Mouse (Mus musculus) heart, postnatal 10 days (tissue): ENCODE measurements at regions not wholly inside any gene's neighbourhood (a gene's known extent, or its start where the extent isn't known, plus 50 kb on each side); places are given as distances from the start of the nearest gene placed in this dataset.
"Not testable (repeated sequence)": the region's sequence is repeated elsewhere in the genome, so short reads cannot be mapped to it uniquely, and the experiment has no call there.

ENCODE experiments used
- DNase-seq, 2 experiments: peaks; one replicate each; pipeline ENCODE4 v3.0.0; 2021
- intact Hi-C: fragments of 180-260 bp; cut with DNase I; formaldehyde crosslinking; loops from one replicate; pipeline ENCODE4 v1.15.1; 2025

- intact Hi-C loops, result no loop called here
- DNase-seq, result no peak
Observed at GRCm38 (mm10) chr2:10658317-10658716, 288.0 kb downstream of the Sfmbt2 start.

DNA sequence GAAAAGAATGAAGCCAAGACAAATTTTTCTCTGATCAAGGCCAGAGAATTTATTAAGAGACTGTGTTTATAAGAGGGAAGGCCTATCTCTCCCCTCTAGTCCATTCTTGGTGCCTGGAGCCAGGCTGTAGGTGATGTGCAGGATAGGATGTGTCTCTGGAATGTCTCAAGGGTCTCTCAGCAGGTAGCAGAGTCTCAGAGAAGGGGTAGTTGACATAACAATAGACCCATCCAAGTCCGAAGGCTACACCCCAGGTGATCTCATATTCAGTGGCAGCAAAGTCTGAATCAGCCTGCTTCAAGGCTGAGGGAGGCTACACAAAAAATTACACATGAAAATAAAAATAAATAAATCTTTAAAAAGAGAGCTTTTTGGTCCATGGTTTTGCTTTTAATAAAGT is 297.6 kb downstream of the Sfmbt2 start:
- intact Hi-C loops, DNase-seq: not testable (repeated sequence)

- DNase-seq, result no peak
- intact Hi-C loops, result no loop called here
Observed at GRCm38 (mm10) chr2:10670423-10671298, 300.4 kb downstream of the Sfmbt2 start.

GRCm38 (mm10) chr2:10671299-10671632 is 301.0 kb downstream of the Sfmbt2 start:
- intact Hi-C loops, result no loop called here
- no peak for DNase-seq

GRCm38 (mm10) chr2:10672196-10672595 is 301.9 kb downstream of the Sfmbt2 start:
- no peak for DNase-seq
- intact Hi-C loops, result no loop called here

GRCm38 (mm10) chr2:10674738-10675349 is 304.5 kb downstream of the Sfmbt2 start:
- intact Hi-C loops, result no loop called here
- peak; percentile 3 to 8 for DNase-seq

DNA sequence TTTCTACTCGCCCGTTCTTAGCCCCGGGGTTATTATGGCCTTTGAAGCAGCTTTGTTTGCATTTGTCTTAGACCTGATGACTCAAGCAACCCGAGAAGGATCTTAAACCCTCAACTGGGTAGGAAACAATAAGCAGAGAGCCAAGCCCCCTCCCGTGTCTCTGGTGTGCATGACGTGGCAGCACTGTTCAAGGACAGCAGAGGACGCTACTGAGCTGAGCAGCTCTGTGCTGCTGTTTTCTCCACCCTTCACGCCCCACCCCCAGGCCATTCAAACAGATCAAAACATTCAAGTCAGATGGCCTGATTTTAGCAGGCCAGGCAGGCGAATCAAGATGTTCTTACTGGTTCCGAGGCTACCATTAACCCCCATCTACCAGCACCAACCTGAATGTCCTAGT is 331.1 kb downstream of the Sfmbt2 start:
- no peak for DNase-seq
- intact Hi-C loops, result no loop called here

DNA sequence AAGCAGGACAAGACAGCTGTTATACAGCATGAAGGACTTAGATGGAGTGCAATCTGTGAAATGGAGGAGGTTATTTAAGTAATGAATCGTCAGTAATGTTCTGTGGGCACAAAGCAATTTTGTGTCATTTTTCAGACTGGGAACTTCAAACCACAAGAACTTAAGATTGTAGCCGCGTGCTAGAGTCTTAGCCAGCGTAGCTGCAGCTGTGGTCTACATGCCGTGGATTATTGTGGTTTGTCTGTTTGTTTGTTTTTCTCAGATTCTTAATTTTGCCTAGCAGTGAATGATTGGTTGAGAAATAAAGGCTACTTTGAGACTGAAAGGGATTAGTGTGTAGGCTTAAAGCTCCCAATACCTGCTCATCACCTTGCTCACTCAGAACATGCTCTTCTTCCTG is 348.1 kb downstream of the Sfmbt2 start:
- intact Hi-C loops, result no loop called here
- DNase-seq, result no peak

- intact Hi-C loops, DNase-seq: not testable (repeated sequence)
Observed at GRCm38 (mm10) chr2:10734337-10734736, 364.0 kb downstream of the Sfmbt2 start.

GRCm38 (mm10) chr2:10736696-10737457 is 366.6 kb downstream of the Sfmbt2 start:
- DNase-seq, result no peak
- intact Hi-C loops, result no loop called here

DNA sequence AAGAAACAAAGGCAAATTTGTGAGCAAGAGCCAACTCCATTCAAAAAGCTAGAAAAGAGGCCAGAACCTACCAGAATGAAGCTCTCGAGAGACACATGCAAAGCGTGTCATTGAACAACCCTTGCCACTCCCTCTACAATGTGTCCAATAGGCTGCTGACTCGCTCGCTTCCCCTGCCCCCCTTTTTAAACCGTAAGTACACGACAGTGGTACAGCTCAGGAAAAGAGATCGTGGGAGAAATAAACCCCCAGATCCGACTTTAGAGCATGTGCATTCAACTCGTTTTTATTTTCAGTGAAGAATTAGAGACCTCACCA is 367.1 kb downstream of the Sfmbt2 start:
- intact Hi-C loops, result no loop called here

DNA sequence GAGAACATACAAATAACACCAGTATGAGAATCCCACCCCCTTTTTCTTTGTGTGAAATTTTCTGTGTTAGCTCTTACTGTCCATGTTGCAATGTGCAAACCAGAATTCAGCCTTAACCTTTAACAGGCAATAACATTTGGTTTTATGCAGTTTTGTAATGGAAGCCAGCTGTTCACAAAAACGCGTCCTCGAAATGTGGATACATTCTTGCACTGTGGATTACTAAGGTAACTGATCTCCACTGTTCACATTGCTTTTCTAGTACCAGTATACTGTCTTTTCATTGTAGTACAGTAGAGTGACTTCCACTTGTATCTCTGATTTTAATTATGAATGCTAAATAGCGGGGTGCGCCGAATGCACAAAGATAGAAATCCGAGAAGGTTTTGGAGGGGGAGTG is 374.8 kb downstream of the Sfmbt2 start:
- intact Hi-C loops, result no loop called here

More for the DNA sequence above, 367.1 kb downstream of the Sfmbt2 start:
- no peak for DNase-seq

DNA sequence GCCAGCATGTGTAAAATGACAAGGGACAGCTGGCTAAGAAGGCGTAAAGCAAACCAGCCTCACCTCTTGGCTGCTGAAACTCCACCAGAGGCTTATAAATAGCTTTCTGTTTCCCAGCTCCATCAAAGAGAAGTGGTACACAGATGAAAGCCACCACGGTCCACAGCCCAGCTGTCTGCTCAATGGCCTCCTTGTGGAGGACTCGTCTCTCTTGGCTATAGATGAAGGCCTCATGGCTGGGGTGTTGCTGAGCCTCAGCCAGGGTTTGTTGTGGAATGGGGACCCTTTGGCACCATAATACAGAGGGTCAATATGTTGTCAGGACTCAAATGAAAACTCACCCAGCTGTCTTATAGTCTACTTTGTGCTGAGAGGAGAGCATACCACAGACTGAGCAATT is 385.1 kb downstream of the Sfmbt2 start:
- DNase-seq, result no peak

More for the DNA sequence above, 374.8 kb downstream of the Sfmbt2 start:
- DNase-seq, result no peak

DNA sequence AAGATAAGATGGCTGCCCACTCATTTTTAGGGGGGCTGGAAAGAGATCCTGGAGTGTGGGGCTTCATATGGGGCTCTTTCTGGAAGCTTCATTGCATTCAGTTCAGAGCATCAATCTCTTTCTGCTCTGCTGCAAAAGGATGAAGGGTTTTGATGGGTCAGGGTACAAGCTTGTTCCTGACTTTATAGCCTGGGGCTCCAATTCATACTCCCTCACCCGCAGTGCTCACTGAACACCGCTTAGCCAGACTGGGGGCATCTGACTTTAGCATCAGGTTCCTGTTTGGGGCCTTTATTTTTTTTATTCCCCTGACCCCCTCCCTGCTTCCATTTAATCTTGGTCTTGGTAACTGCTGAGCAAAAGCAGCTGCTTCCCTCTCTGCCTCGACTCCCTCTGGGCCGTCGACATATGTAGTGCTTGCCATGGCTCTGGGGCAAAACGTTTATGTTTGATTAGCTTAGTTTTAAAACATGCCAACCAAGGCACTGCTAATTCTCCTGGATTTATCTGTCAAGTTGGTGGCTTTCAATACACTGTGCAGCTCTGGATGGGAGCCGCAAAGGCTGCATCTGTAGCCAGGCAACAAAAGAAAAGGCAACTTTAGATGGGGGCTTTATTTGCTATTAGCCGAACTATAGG is 387.0 kb downstream of the Sfmbt2 start:
- no peak for DNase-seq

More for the DNA sequence above, 385.1 kb downstream of the Sfmbt2 start:
- intact Hi-C loops, result no loop called here

DNA sequence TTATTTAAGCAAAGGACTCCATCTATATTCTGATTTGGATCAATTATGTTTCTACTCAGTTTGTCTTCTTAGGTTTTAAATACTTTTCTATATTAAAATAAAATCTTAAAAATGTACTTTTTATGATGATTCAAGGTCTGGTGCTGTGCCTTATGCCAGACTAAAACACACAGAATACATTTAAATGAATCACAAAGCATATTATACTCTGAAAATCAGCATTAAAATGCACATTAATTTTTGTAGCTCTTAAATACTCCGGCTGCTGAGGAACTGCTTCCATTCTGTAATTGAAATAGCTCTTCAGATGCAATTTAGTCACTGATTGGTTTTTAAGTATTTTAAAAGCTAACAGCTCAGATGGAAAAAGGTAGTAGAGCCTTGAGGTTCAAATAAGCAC is 387.6 kb downstream of the Sfmbt2 start:
- intact Hi-C loops, result no loop called here

More for the DNA sequence above, 387.0 kb downstream of the Sfmbt2 start:
- intact Hi-C loops, result no loop called here

DNA sequence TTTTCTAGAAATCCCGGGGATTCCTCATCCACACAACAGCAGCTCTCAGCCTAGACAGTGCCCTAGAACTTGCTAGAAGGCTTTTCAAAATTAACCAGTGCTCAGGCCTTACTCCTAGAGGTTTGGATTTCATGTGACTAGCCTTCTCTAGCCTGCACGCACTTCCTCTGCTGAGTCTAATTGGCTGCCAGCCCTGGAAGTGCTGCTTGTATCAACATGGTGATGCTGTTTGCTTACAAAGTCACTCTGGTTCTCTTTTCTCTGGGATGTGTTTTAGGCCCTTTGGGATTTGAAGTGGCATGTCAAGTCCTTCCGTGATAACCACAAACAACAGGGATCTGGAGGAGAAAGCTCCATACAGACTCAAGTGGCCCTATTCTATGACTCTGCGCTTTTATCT is 391.9 kb downstream of the Sfmbt2 start:
- no peak for DNase-seq
- intact Hi-C loops, result no loop called here

More for the DNA sequence above, 387.6 kb downstream of the Sfmbt2 start:
- DNase-seq, result no peak

GRCm38 (mm10) chr2:10783071-10783470 is 388.8 kb upstream of the Prkcq start:
- no peak for DNase-seq
- intact Hi-C loops, result no loop called here

GRCm38 (mm10) chr2:10783594-10783993 is 388.3 kb upstream of the Prkcq start:
- DNase-seq, result no peak
- intact Hi-C loops, result no loop called here

- intact Hi-C loops, result no loop called here
- no peak for DNase-seq
Observed at GRCm38 (mm10) chr2:10784266-10784665, 387.6 kb upstream of the Prkcq start.

- peak; percentile 47 to 67 for DNase-seq
- intact Hi-C loops, result loop anchor here (1.0 kb wide), 1 partner anchor 274 kb away; no protein-coding TSS in a partner anchor
Observed at GRCm38 (mm10) chr2:10785156-10785555, 386.8 kb upstream of the Prkcq start.

- DNase-seq, result peak; percentile 70 to 77
- intact Hi-C loops, result no loop called here
Observed at GRCm38 (mm10) chr2:10788509-10788908, 383.4 kb upstream of the Prkcq start.
